Mouse (Mus musculus) kidney, postnatal 0 days (tissue): ENCODE data around the gene Nr4a2. TPM values are rescaled to one million over a fixed set of nuclear protein-coding genes. Genes with fewer than 3 reads are reported as not detected.
A peak's percentile ranks its signal among the peaks of the same experiment; 100 is the strongest.

Experiments used
- ATAC-seq: fragments of 200-750 bp; cut with Nextera tagmentation; replicated peaks from 2 replicates; pipeline ENCODE4 v1.8.0; 2017; ENCODE audit warnings: low read depth, moderate number of reproducible peaks, moderate TSS enrichment, moderate library complexity; ENCODE audit not compliant: low FRiP score
- DNase-seq: peaks from one replicate; pipeline ENCODE4 v3.0.0-alpha.2; 2016; ENCODE audit warnings: low spot score
- H3K27ac ChIP-seq: fragments of 300-500 bp; sonication (generic); 2 replicates; pipeline ENCODE4 v1.5.1; 2014; ENCODE audit warnings: mild to moderate bottlenecking
- H3K27me3 ChIP-seq: fragments of 300-500 bp; sonication (generic); 2 replicates; pipeline ENCODE4 v1.6.1; 2014; ENCODE audit warnings: low read length, mixed read lengths; ENCODE audit not compliant: insufficient read depth
- H3K36me3 ChIP-seq: fragments of 300-500 bp; sonication (generic); 2 replicates; pipeline ENCODE4 v1.6.1; 2014; ENCODE audit warnings: low read length, mixed read lengths; ENCODE audit not compliant: insufficient read depth
- H3K4me1 ChIP-seq: fragments of 300-500 bp; sonication (generic); replicated peaks from 2 replicates; pipeline ENCODE4 v1.6.1; 2014; ENCODE audit warnings: antibody characterized with exemption, low read length, mixed read lengths; ENCODE audit not compliant: insufficient read depth
- H3K4me2 ChIP-seq: fragments of 300-500 bp; sonication (generic); 2 replicates; pipeline ENCODE4 v1.6.1; 2014; ENCODE audit warnings: mild to moderate bottlenecking, low read length, moderate library complexity, mixed read lengths
- H3K4me3 ChIP-seq: fragments of 300-500 bp; sonication (generic); replicated peaks from 2 replicates; pipeline ENCODE4 v1.5.1; 2014; ENCODE audit warnings: low read depth, low read length
- H3K9ac ChIP-seq: fragments of 300-500 bp; sonication (generic); 2 replicates; pipeline ENCODE4 v1.6.1; 2014; ENCODE audit warnings: low read depth, low read length
- H3K9me3 ChIP-seq: fragments of 300-500 bp; sonication (generic); replicated peaks from 2 replicates; pipeline ENCODE4 v1.6.1; 2016; ENCODE audit warnings: low read length, inconsistent platforms, mixed read lengths
- CTCF ChIP-seq: IDR thresholded peaks from 2 replicates; pipeline ENCODE4 v1.5.1; 2016; ENCODE audit warnings: antibody characterized with exemption, low read depth, mild to moderate bottlenecking, moderate library complexity
- WGBS: fragments of 180-500 bp; shearing (Covaris S2); extraction: QIAGEN DNeasy Blood & Tissue Kit; methylation state at CpG from one replicate; pipeline ENCODE4 v1.1.7; 2014; 5-methylcytosine and 5-hydroxymethylcytosine counted together
- polyA plus RNA-seq: library from polyadenylated mRNA; unstranded; fragments of >200 nt; fragmentation: Nextera tagmentation; extraction: Ambion mirVana; gene quantifications from 2 replicates; pipeline ENCODE4 v1.2.1, GENCODE M21; 2015

Nr4a2 gene
- polyA plus RNA-seq, 1 experiment from 2014 or later = 2.0 TPM

DNA sequence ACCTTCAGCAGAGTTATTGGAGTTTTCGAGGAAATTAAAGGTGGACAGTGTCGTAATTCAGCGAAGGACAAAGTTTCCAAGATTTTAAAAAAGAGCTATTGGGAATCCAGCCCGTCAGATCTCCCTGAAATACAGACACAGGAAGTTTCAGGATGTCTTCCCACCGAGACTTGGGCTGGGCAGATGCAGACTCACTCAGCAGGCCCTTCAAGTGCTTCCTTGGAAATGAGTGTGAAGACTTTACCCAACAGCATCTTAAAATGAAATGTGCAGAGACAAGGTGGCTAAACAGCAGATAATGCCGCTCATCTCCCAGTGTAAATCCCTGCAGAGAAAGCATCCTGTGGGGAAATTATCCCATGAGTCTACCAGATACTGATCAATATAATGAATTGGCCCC lies 10.9 kb downstream of the Nr4a2 start:
- H3K27ac ChIP-seq = no peak overlapping the region
- H3K36me3 ChIP-seq = no peaks in the 10 kb centered on the region
- H3K4me3 ChIP-seq = no peak overlapping the region
- no peak for DNase-seq
- 0 out of 2 replicates have a peak, but pooled peaks cover 6% of the 10 kb centered on the region for H3K4me1 ChIP-seq
- H3K9me3 ChIP-seq = no peaks in the 10 kb centered on the region
- no peak for ATAC-seq
- peaks cover 50% of the 10 kb centered on the region for H3K27me3 ChIP-seq
- H3K4me2 ChIP-seq = no peak overlapping the region
- WGBS = 43% methylated on average over 6 of the region's 6 CpGs
- no peak overlapping the region for H3K9ac ChIP-seq
- TF ChIP-seq CTCF = no peak

DNA sequence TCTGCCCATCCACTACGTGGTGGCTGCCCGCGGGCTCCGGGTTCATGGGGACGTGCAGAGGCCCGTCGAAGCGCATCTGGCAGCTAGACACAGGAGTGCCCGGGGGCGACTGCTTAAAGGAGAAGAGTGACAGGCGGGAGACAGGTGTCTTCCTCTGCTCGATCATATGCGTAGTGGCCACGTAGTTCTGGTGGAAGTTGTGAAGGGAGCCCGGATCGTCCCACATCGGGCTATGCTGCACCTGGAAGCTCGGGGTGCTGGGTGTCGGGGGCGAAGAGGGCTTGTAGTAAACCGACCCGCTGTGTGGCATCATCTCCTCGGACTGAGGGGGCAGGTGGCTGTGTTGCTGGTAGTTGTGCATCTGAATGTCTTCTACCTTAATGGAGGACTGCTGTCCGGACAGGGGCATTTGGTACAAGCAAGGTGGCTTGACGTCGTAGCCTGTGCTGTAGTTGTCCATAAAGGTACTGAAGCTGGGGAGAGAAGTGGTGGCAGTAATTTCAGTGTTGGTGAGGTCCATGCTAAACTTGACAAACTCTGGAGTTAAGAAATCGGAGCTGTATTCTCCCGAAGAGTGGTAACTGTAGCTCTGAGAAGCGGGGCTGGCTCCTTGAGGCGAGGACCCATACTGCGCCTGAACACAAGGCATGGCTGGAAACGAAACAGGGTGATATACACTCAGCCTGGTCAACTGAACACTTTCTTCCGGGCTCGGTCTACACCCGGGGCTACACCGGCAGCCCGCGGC lies 11.8 kb downstream of the Nr4a2 start:
- 13% methylated on average over 38 of the region's 38 CpGs for WGBS

GRCm38 (mm10) chr2:57111011-57111790 lies 12.6 kb downstream of the Nr4a2 start:
- Histone ChIP-seq H3K36me3 (no peaks in the 10 kb centered on the region), H3K9me3 (no peaks in the 10 kb centered on the region), H3K4me1 (0 out of 2 replicates have a peak, but pooled peaks cover 6% of the 10 kb centered on the region), H3K27ac (no peak overlapping the region), H3K4me2 (peak overlapping the region; percentile 27; the same call in 1 of the 2 replicates), H3K9ac (no peak overlapping the region), H3K27me3 (peaks cover 55% of the 10 kb centered on the region), H3K4me3 (peak overlapping the region; percentile 7; the same call in 1 of the 2 replicates)
- ATAC-seq = no peak
- DNase-seq = no peak
- 13% methylated on average over 39 of the region's 39 CpGs for WGBS
- no peak for TF ChIP-seq CTCF

More for the DNA sequence above, 11.8 kb downstream of the Nr4a2 start:
- peak overlapping the region; percentile 27; the same call in 1 of the 2 replicates for H3K4me2 ChIP-seq
- no peak overlapping the region for H3K27ac ChIP-seq
- 0 out of 2 replicates have a peak, but pooled peaks cover 6% of the 10 kb centered on the region for H3K4me1 ChIP-seq
- ATAC-seq (no peak), DNase-seq (no peak)
- H3K27me3 ChIP-seq = peaks cover 55% of the 10 kb centered on the region
- no peaks in the 10 kb centered on the region for H3K36me3 ChIP-seq
- H3K9ac ChIP-seq = no peak overlapping the region
- TF ChIP-seq CTCF = no peak
- H3K4me3 ChIP-seq = peak overlapping the region; percentile 7; the same call in 1 of the 2 replicates
- H3K9me3 ChIP-seq = no peaks in the 10 kb centered on the region

DNA sequence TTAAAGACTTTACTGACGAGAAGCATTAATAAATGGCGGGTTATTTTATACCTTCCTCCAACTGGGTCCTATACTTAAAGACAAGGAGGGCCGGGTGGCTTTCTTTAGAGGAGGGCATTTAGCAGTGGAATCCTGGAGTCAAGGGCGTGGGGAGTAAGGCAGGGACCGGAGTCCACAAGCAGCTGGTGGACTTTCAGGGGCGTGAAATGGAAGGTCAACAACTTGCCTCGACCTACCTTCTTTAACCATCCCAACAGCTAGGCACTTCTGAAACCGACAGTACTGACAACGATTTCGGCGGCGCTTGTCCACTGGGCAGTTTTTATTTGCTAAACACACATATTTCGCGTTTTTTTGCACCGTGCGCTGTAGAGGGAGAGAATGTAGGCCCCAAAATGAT lies 13.4 kb downstream of the Nr4a2 start:
- ATAC-seq (no peak), DNase-seq (no peak)
- Histone ChIP-seq H3K27ac (no peak overlapping the region), H3K4me3 (no peak overlapping the region), H3K27me3 (peaks cover 62% of the 10 kb centered on the region), H3K4me2 (no peak overlapping the region), H3K36me3 (no peaks in the 10 kb centered on the region), H3K9me3 (no peaks in the 10 kb centered on the region), H3K4me1 (0 out of 2 replicates have a peak, but pooled peaks cover 6% of the 10 kb centered on the region), H3K9ac (no peak overlapping the region)
- no peak for TF ChIP-seq CTCF
- 27% methylated on average over 16 of the region's 16 CpGs for WGBS

DNA sequence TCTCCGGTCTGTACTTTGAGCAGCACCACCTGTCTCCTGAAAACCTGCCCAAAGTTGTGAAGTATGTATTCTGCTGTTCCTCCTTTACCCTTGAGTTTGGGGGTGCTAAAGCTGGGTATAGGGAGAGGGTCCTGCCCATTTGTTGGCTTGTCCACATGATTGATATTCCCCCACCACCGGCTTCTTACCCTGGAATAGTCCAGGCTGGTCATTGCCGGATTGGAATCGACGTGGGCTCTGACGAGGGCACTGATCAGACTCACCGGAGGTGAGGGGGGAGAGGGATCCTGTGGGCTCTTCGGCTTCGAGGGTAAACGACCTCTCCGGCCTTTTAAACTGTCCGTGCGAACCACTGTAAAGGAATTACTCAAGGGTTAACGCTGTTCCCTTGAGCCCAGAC lies 13.9 kb downstream of the Nr4a2 start:
- WGBS = 18% methylated on average over 14 of the region's 14 CpGs
- H3K27me3 ChIP-seq = peaks cover 62% of the 10 kb centered on the region
- H3K9ac ChIP-seq = no peak overlapping the region
- DNase-seq (no peak), ATAC-seq (no peak)
- H3K36me3 ChIP-seq = no peaks in the 10 kb centered on the region
- H3K27ac ChIP-seq = no peak overlapping the region
- H3K4me3 ChIP-seq = no peak overlapping the region
- 0 out of 2 replicates have a peak, but pooled peaks cover 3% of the 10 kb centered on the region for H3K4me1 ChIP-seq
- TF ChIP-seq CTCF = no peak
- H3K4me2 ChIP-seq = no peak overlapping the region
- no peaks in the 10 kb centered on the region for H3K9me3 ChIP-seq

DNA sequence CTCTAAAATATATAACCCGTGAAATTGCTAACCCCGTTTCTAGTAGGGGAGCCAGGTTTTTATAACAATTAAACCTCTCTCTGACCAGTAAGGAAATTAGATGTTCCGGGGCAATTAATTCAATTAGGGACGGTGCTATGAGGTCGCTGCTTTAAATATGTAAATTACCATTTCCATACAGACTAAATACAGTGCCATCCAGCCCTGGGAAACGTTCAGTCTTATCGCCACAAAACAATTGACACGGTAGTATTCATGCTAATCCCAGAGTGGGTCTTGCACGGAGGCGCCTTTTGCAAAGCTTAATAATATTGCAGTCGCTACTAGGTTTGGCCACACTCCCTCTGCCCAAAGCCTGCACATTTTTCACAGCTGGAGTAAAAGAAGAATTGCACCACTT lies 14.5 kb downstream of the Nr4a2 start:
- H3K4me2 ChIP-seq = no peak overlapping the region
- no peaks in the 10 kb centered on the region for H3K9me3 ChIP-seq
- DNase-seq (no peak), ATAC-seq (no peak)
- H3K36me3 ChIP-seq = no peaks in the 10 kb centered on the region
- H3K4me3 ChIP-seq = no peak overlapping the region
- H3K4me1 ChIP-seq = 0 out of 2 replicates have a peak, but pooled peaks cover 6% of the 10 kb centered on the region
- TF ChIP-seq CTCF = no peak
- H3K9ac ChIP-seq = no peak overlapping the region
- H3K27me3 ChIP-seq = peaks cover 68% of the 10 kb centered on the region
- no peak overlapping the region for H3K27ac ChIP-seq
- whole genome bisulfite sequencing = 24% methylated on average over 11 of the region's 11 CpGs
